Mouse (Mus musculus) ES-Bruce4 (cell line): ENCODE data around the gene Rnf135. TPM values are rescaled to one million over a fixed set of nuclear protein-coding genes. Genes with fewer than 3 reads are reported as not detected.
A peak's percentile ranks its signal among the peaks of the same experiment; 100 is the strongest.
"Not testable (repeated sequence)": the region's sequence is repeated elsewhere in the genome, so short reads cannot be mapped to it uniquely, and the experiment has no call there.

Experiments
- H3K27ac ChIP-seq: 2 replicates; pipeline ENCODE4 v1.5.1; 2012; ENCODE audit warnings: low read length, inconsistent platforms; ENCODE audit not compliant: insufficient read depth
- H3K27me3 ChIP-seq: 2 replicates; pipeline ENCODE4 v1.6.1; 2012; ENCODE audit warnings: mild to moderate bottlenecking, low read length, inconsistent platforms; ENCODE audit not compliant: control insufficient read depth, poor library complexity, insufficient read depth, severe bottlenecking
- H3K36me3 ChIP-seq: 2 replicates; pipeline ENCODE4 v1.6.1; 2012; ENCODE audit warnings: inconsistent platforms, mild to moderate bottlenecking, low read length, moderate library complexity; ENCODE audit not compliant: control insufficient read depth, poor library complexity, insufficient read depth, severe bottlenecking
- H3K4me1 ChIP-seq: one replicate; pipeline ENCODE4 v1.8.1; 2011; ENCODE audit warnings: low read length; ENCODE audit not compliant: control insufficient read depth, insufficient read depth
- H3K4me3 ChIP-seq: 2 replicates; pipeline ENCODE4 v1.5.1; 2011; ENCODE audit warnings: low read depth, mild to moderate bottlenecking, low read length
- H3K9ac ChIP-seq: 2 replicates; pipeline ENCODE4 v1.6.1; 2012; ENCODE audit warnings: low read depth, mild to moderate bottlenecking, inconsistent platforms; ENCODE audit not compliant: poor library complexity, severe bottlenecking
- H3K9me3 ChIP-seq: replicated peaks from 2 replicates; pipeline ENCODE4 v1.6.1; 2012; ENCODE audit warnings: mild to moderate bottlenecking, low read length, inconsistent platforms; ENCODE audit not compliant: control insufficient read depth, poor library complexity, insufficient read depth, severe bottlenecking
- CTCF ChIP-seq: IDR thresholded peaks from one replicate; pipeline ENCODE4 v1.8.1; 2011; ENCODE audit warnings: low read depth, low read length
- EP300 ChIP-seq: IDR thresholded peaks from 2 replicates; pipeline ENCODE4 v1.6.1; 2011; ENCODE audit warnings: low read depth, low read length; ENCODE audit not compliant: insufficient read depth
- POLR2A ChIP-seq: IDR thresholded peaks from one replicate; pipeline ENCODE4 v1.8.1; 2011; ENCODE audit warnings: low read length; ENCODE audit not compliant: insufficient read depth
- polyA plus RNA-seq: library from polyadenylated mRNA; stranded (reverse); fragments of >200 nt; gene quantifications from 2 replicates; pipeline ENCODE4 v1.2.4, GENCODE M21; 2011; ENCODE audit warnings: low read depth; ENCODE audit not compliant: missing spikeins, insufficient read depth, insufficient read length

Rnf135 gene
- polyA plus RNA-seq, 1 experiment, result 5.3 TPM

DNA sequence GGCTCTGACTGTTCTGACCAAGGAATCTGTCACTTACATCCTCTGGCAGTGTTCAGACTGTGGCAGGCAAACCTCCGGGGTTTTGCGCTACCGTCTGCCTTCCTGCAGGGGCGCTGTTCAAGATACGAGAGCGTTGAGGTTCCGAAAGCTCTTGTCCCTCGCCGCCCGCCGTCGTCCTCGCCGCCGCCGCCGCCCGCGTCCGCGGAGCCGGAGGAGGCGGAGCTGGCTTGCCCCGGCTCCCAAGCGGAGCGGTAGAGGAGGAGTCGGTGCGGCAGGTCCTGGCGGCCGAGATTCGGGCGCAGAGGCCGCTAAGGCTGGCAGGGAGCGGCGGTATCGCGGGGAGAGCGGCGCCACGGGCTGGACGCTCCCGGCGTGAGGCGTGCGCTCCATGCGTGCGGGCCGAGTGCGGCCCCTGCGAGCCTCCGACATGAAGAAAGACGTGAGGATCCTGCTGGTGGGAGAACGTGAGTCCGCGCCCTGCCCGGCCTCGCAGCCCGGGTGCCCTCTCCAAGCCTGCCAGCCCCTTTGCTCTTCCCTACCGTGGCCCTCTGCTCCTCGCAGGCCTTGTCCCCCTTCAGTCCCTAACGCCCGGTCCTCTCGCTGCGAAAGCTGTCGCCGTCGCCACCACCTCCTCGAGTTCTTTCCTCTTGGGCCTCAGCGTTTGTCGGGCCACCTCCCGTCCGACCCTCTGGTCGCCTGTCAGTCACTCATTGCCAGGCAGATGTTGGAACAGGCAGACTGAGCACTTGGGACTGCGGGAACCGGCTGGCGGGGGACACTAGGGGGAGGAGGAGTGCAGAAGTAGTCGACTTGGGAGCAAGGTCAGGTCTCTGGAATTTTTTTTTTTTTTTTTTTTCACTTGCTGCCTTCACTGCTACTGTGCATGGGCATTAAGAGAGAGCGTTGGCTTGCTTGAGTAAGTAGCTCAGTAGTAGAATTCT lies 25.5 kb downstream of the Rnf135 start, which contains the start of gene Rhot1:
Rhot1 (plus strand) TSS at position 160 of the 941 bp plus-strand sequence.
- Histone ChIP-seq H3K9me3 (no peaks in the 10 kb centered on the region), H3K36me3 (no peaks in the 10 kb centered on the region; the same call in none of the 2 replicates), H3K4me1 (no peaks in the 10 kb centered on the region), H3K27ac (peak within 1 kb of the TSS; percentile 28), H3K27me3 (no peaks in the 10 kb centered on the region), H3K9ac (peak within 1 kb of the TSS; percentile 64), H3K4me3 (peak within 1 kb of the TSS; percentile 83)
- TF ChIP-seq EP300 (peak; percentile 38; the same call in 1 of the 2 replicates), CTCF (peak; percentile 76), POLR2A (peak; percentile 25)

DNA sequence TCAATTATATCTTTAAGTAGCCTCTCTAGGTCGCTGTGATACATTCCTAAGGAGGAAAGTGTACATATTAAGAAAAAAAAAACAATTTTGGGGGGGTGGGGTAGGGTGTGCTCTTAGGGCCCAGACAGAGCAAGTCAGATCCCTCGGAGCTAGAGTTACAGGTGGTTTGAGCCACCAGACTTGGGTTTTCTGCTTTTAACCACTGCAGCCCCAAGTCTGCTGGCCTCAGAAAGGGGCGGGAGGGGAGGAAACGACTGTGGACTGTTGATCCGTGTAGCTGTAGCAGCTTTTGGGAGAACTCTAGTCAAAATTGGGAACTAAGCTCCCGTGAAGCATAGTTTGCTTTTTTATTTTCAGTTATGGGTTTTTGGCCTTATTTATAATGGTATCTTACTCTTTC lies 26.7 kb downstream of the Rnf135 start:
- peak overlapping the region; percentile 20; the same call in 1 of the 2 replicates for H3K4me3 ChIP-seq
- H3K27me3 ChIP-seq, result no peaks in the 10 kb centered on the region
- H3K9ac ChIP-seq, result peak overlapping the region; percentile 64; the same call in 1 of the 2 replicates
- peaks cover 3% of the 10 kb centered on the region for H3K36me3 ChIP-seq
- no peak overlapping the region for H3K27ac ChIP-seq
- TF ChIP-seq CTCF, result no peak
- TF ChIP-seq EP300, result no peak
- no peak for TF ChIP-seq POLR2A
- H3K4me1 ChIP-seq, result no peaks in the 10 kb centered on the region
- H3K9me3 ChIP-seq, result no peaks in the 10 kb centered on the region

DNA sequence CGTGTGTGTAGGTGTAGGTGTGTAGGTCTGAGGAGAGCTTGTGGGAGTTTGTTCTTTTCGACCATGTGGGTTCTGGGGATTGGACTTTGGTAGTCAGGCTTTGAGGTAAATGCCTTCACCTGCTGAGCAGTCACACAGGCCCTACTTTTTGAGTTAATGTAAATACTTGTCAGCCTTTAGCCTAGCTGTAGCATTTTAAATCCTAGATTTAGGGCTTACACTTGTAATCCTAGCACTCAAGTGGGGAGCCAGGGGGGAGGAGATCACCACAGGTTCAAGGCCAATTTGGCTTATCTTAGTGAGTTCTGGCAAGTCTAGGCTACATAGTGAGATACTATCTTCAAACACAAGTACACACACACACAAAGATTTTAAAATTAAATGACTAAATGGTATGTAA lies 28.6 kb downstream of the Rnf135 start:
- TF ChIP-seq POLR2A (no peak), EP300 (no peak), CTCF (no peak)
- Histone ChIP-seq H3K9me3 (no peaks in the 10 kb centered on the region), H3K4me1 (no peaks in the 10 kb centered on the region), H3K27ac (no peak overlapping the region), H3K27me3 (no peaks in the 10 kb centered on the region), H3K36me3 (peaks cover 3% of the 10 kb centered on the region), H3K4me3 (no peak overlapping the region), H3K9ac (no peak overlapping the region)

DNA sequence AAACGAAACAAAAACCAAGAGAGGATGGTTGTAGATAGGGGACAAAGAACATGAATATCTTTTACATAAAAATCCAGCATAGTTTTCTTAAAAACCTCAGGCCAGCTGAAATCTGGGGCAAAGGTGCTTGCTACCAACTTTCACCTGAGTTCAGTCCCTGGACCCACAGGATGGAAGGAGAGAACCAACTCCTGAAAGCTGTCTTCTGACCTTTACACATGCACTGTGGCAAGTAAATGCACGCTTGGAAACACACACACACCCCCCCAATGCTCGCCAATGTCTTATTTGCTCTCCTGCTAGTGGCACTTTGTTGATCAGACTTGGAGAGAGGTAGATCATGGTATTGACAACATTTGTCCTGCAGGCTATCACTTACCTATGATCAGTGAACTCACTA lies 31.6 kb downstream of the Rnf135 start:
- Histone ChIP-seq H3K27me3 (no peaks in the 10 kb centered on the region), H3K36me3 (peaks cover 6% of the 10 kb centered on the region), H3K9me3 (no peaks in the 10 kb centered on the region), H3K27ac (no peak overlapping the region), H3K4me1 (no peaks in the 10 kb centered on the region), H3K4me3 (no peak overlapping the region), H3K9ac (no peak overlapping the region)
- TF ChIP-seq POLR2A (no peak), EP300 (no peak), CTCF (no peak)

DNA sequence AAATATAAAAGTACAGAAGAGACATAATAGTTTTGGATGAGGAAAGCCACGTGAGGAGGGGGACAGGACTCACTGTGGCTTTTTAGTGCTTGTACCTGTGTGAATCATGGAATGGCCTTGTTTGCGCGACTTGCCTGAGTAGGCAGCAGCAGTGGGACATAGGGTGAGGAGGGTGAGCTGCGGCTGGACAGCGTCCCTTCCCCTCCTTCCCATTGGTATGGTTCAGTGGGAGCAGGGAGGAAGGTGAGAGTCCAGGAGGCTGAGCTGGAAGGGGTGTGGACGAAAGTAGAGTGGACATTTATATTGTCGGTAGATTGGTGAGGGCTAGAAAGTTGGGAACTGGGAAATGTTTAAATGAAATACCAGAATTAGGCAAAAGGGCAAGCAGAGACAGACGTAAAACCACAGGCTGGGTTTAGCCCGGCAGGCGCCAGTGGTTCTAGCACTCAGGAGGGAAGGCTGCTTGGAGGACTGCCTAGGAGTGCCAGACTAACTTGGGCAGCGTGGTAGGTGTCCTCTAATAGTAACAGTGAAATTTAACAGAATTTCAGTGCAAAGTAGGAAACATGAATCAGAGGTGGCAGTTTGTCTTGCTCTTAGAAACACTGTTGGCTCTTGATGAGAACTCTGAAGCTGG lies 35.1 kb downstream of the Rnf135 start:
- Histone ChIP-seq H3K4me1 (no peaks in the 10 kb centered on the region), H3K4me3 (no peak overlapping the region), H3K9me3 (no peaks in the 10 kb centered on the region), H3K36me3 (peaks cover 10% of the 10 kb centered on the region), H3K27me3 (no peaks in the 10 kb centered on the region), H3K27ac (no peak overlapping the region), H3K9ac (no peak overlapping the region)
- TF ChIP-seq POLR2A (no peak), CTCF (no peak), EP300 (no peak)

DNA sequence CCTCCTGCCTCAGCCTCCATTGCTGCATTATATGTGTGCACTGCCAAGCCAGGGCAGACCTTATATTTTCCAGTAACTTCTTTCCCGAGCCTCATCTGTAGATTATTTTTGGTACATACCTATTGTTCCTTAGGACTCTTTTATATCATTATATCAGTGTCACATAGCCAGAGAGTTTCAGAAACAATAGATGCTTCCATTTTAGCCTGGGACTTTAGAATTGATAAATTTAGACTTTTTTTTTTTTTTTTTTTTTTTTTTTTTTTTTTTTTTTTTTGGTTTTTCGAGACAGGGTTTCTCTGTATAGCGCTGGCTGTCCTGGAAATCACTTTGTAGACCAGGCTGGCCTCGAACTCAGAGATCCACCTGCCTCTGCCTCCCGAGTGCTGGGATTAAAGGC lies 46.4 kb downstream of the Rnf135 start:
- H3K36me3 ChIP-seq, result peaks cover 21% of the 10 kb centered on the region
- not testable (repeated sequence) for H3K4me1 ChIP-seq, H3K27ac ChIP-seq, H3K27me3 ChIP-seq, H3K4me3 ChIP-seq, H3K9me3 ChIP-seq, H3K9ac ChIP-seq
